Mouse (Mus musculus): ENCODE measurements at regions not wholly inside any gene's neighbourhood (a gene's known extent, or its start where the extent isn't known, plus 50 kb on each side); places are given as distances from the start of the nearest gene placed in this dataset.

GRCm38 (mm10) chr10:96783966-96784365 is 167.2 kb downstream of the Btg1 start:
- no peak for DNase-seq (ENCODE audit: low spot score in 2 of 2)

GRCm38 (mm10) chr10:96786903-96787571 is 170.2 kb downstream of the Btg1 start:
- DNase-seq (ENCODE audit: low spot score in 2 of 2) = no peak

GRCm38 (mm10) chr10:96787572-96787946 is 170.8 kb downstream of the Btg1 start:
- DNase-seq (ENCODE audit: low spot score in 2 of 2) = no peak

GRCm38 (mm10) chr10:96788352-96789016 is 171.7 kb downstream of the Btg1 start:
- DNase-seq (ENCODE audit: low spot score in 2 of 2) = no peak

GRCm38 (mm10) chr10:96797116-96797515 is 180.3 kb downstream of the Btg1 start:
- no peak for DNase-seq (ENCODE audit: low spot score in 2 of 2)

- no peak for DNase-seq (ENCODE audit: low spot score in 2 of 2)
These were observed 184.0 kb downstream of the Btg1 start for GRCm38 (mm10) chr10:96800801-96801200.

GRCm38 (mm10) chr10:96804030-96804784 is 187.4 kb downstream of the Btg1 start:
- no peak for DNase-seq (ENCODE audit: low spot score in 2 of 2)

GRCm38 (mm10) chr10:96806579-96806978 is 189.8 kb downstream of the Btg1 start:
- DNase-seq (ENCODE audit: low spot score in 2 of 2) = no peak

- no peak for DNase-seq (ENCODE audit: low spot score in 2 of 2)
These were observed 205.0 kb downstream of the Btg1 start for GRCm38 (mm10) chr10:96821852-96822251.

GRCm38 (mm10) chr10:96822344-96823335 is 205.8 kb downstream of the Btg1 start:
- DNase-seq (ENCODE audit: low spot score in 2 of 2) = peak; percentile 30 to 42

- DNase-seq (ENCODE audit: low spot score in 2 of 2) = no peak
These were observed 209.5 kb downstream of the Btg1 start for GRCm38 (mm10) chr10:96826234-96826788.

- DNase-seq (ENCODE audit: low spot score in 2 of 2) = no peak
These were observed 211.2 kb downstream of the Btg1 start for GRCm38 (mm10) chr10:96827971-96828370.

GRCm38 (mm10) chr10:96828581-96829246 is 211.9 kb downstream of the Btg1 start:
- no peak for DNase-seq (ENCODE audit: low spot score in 2 of 2)

- no peak for DNase-seq (ENCODE audit: low spot score in 2 of 2)
These were observed 214.3 kb downstream of the Btg1 start for GRCm38 (mm10) chr10:96831071-96831470.

- no peak for DNase-seq (ENCODE audit: low spot score in 2 of 2)
These were observed 220.4 kb downstream of the Btg1 start for GRCm38 (mm10) chr10:96837230-96837629.

- DNase-seq (ENCODE audit: low spot score in 2 of 2) = no peak
These were observed 224.3 kb downstream of the Btg1 start for GRCm38 (mm10) chr10:96841128-96841527.

- DNase-seq (ENCODE audit: low spot score in 2 of 2) = no peak
These were observed 225.2 kb downstream of the Btg1 start for GRCm38 (mm10) chr10:96841956-96842355.

- DNase-seq (ENCODE audit: low spot score in 2 of 2) = no peak
These were observed 229.1 kb downstream of the Btg1 start for GRCm38 (mm10) chr10:96845906-96846305.

- no peak for DNase-seq (ENCODE audit: low spot score in 2 of 2)
These were observed 230.2 kb downstream of the Btg1 start for GRCm38 (mm10) chr10:96847028-96847427.

GRCm38 (mm10) chr10:96847433-96848165 is 230.8 kb downstream of the Btg1 start:
- peak in 1 of 2 experiments; percentile 5 for DNase-seq (ENCODE audit: low spot score in 2 of 2)
